Mouse (Mus musculus): Measurements from ENCODE around the gene Plpp4.

- no peak for TF ChIP-seq POLR2A (IDR thresholded peaks at IDR 0.05; ENCODE audit: low read depth, low read length)
- no peak for TF ChIP-seq CTCF (IDR thresholded peaks at IDR 0.05; ENCODE audit: borderline replicate concordance, insufficient read depth, low read length)
Observed at GRCm38 (mm10) chr7:129257374-129258018, 665 bp downstream of the Plpp4 start.

All from embryonic fibroblast, embryonic 13.5 days (primary cell).